Mouse (Mus musculus) brain, adult 2 months (tissue): ENCODE results near the gene Mreg.
"Not testable (repeated sequence)": the region's sequence is repeated elsewhere in the genome, so short reads cannot be mapped to it uniquely, and the experiment has no call there.

Source experiments
- DNase-seq: peaks from one replicate; pipeline ENCODE4 v3.0.0; 2011; ENCODE audit warnings: low read depth, low spot score

The Mreg gene

GRCm38 (mm10) chr1:72211701-72212699 lies at the start of gene Mreg:
Mreg (minus strand) TSS chr1:72212307.
- peak; percentile 86 for DNase-seq

GRCm38 (mm10) chr1:72256381-72257256 lies 44.5 kb upstream of the Mreg start:
- DNase-seq, result peak; percentile 61

GRCm38 (mm10) chr1:72255854-72256175 lies 43.7 kb upstream of the Mreg start:
- DNase-seq, result peak; percentile 53

- peak; percentile 89 for DNase-seq
These were observed 43.2 kb upstream of the Mreg start for GRCm38 (mm10) chr1:72255062-72255853.

- DNase-seq, result peak; percentile 94
These were observed 42.5 kb upstream of the Mreg start for GRCm38 (mm10) chr1:72254545-72255061.

- DNase-seq, result peak; percentile 48
These were observed 41.9 kb upstream of the Mreg start for GRCm38 (mm10) chr1:72253881-72254491.

- DNase-seq, result no peak
These were observed 39.7 kb upstream of the Mreg start for GRCm38 (mm10) chr1:72251806-72252205.

- not testable (repeated sequence) for DNase-seq
These were observed 36.2 kb upstream of the Mreg start for GRCm38 (mm10) chr1:72248226-72248737.

GRCm38 (mm10) chr1:72244317-72245036 lies 32.4 kb upstream of the Mreg start:
- DNase-seq, result peak; percentile 87

- peak; percentile 99 for DNase-seq
These were observed 31.7 kb upstream of the Mreg start for GRCm38 (mm10) chr1:72243656-72244316.

- no peak for DNase-seq
These were observed 30.6 kb upstream of the Mreg start for GRCm38 (mm10) chr1:72242581-72243143.

- not testable (repeated sequence) for DNase-seq
These were observed 27.0 kb upstream of the Mreg start for GRCm38 (mm10) chr1:72239113-72239512.

GRCm38 (mm10) chr1:72238016-72238580 lies 26.0 kb upstream of the Mreg start:
- DNase-seq, result no peak

- DNase-seq, result peak; percentile 37
These were observed 25.1 kb upstream of the Mreg start for GRCm38 (mm10) chr1:72237007-72237775.

- peak; percentile 93 for DNase-seq
These were observed 24.4 kb upstream of the Mreg start for GRCm38 (mm10) chr1:72236363-72237006.

- not testable (repeated sequence) for DNase-seq
These were observed 20.5 kb upstream of the Mreg start for GRCm38 (mm10) chr1:72232592-72232991.

GRCm38 (mm10) chr1:72228974-72229373 lies 16.9 kb upstream of the Mreg start:
- DNase-seq, result no peak
